Mouse (Mus musculus) liver, postnatal 0 days (tissue): Measurements from ENCODE around the gene Rbfox2. TPM values are rescaled to one million over a fixed set of nuclear protein-coding genes. Genes with fewer than 3 reads are reported as not detected.
A peak's percentile ranks its signal among the peaks of the same experiment; 100 is the strongest.

Experiments used
- ATAC-seq: fragments of 200-750 bp; cut with Nextera tagmentation; 2 replicates; pipeline ENCODE4 v1.8.0; 2017; ENCODE audit warnings: mild to moderate bottlenecking, moderate library complexity
- DNase-seq: peaks from one replicate; pipeline ENCODE4 v3.0.0-alpha.2; 2016
- H3K27ac ChIP-seq: fragments of 300-500 bp; sonication (generic); 2 replicates; pipeline ENCODE4 v1.5.1; 2014; ENCODE audit warnings: antibody characterized with exemption, moderate library complexity, mild to moderate bottlenecking, low read depth
- H3K27me3 ChIP-seq: fragments of 300-500 bp; sonication (generic); 2 replicates; pipeline ENCODE4 v1.6.1; 2014; ENCODE audit warnings: low read length, control low read depth, mixed read lengths; ENCODE audit not compliant: insufficient read depth
- H3K36me3 ChIP-seq: fragments of 300-500 bp; sonication (generic); replicated peaks from 2 replicates; pipeline ENCODE4 v1.6.1; 2014; ENCODE audit warnings: mild to moderate bottlenecking, control low read depth, low read length, moderate library complexity, mixed read lengths; ENCODE audit not compliant: insufficient read depth
- H3K4me1 ChIP-seq: fragments of 300-500 bp; sonication (generic); 2 replicates; pipeline ENCODE4 v1.6.1; 2014; ENCODE audit warnings: antibody characterized with exemption, mild to moderate bottlenecking, control low read depth; ENCODE audit not compliant: insufficient read depth
- H3K4me2 ChIP-seq: fragments of 300-500 bp; sonication (generic); 2 replicates; pipeline ENCODE4 v1.6.1; 2014; ENCODE audit warnings: low read depth, mild to moderate bottlenecking, low read length, moderate library complexity, mixed read lengths
- H3K4me3 ChIP-seq: fragments of 300-500 bp; sonication (generic); 2 replicates; pipeline ENCODE4 v1.5.1; 2014; ENCODE audit warnings: low read depth, low read length
- H3K9ac ChIP-seq: fragments of 300-500 bp; sonication (generic); replicated peaks from 2 replicates; pipeline ENCODE4 v1.6.1; 2014; ENCODE audit warnings: mild to moderate bottlenecking, moderate library complexity
- H3K9me3 ChIP-seq: fragments of 300-500 bp; sonication (generic); 2 replicates; pipeline ENCODE4 v1.6.1; 2016; ENCODE audit warnings: mild to moderate bottlenecking, control low read depth, low read length, mixed read lengths
- CTCF ChIP-seq: sonication (generic); IDR thresholded peaks from 2 replicates; pipeline ENCODE4 v1.5.1; 2016; ENCODE audit warnings: antibody characterized with exemption, low read depth
- EP300 ChIP-seq: IDR thresholded peaks from 2 replicates; pipeline ENCODE4 v1.6.1; 2016; ENCODE audit warnings: antibody characterized with exemption, low read depth, mild to moderate bottlenecking
- WGBS: fragments of 180-500 bp; shearing (Covaris S2); extraction: QIAGEN DNeasy Blood & Tissue Kit; methylation state at CpG from one replicate; pipeline ENCODE4 v1.1.7; 2014; ENCODE audit not compliant: insufficient replicate concordance; 5-methylcytosine and 5-hydroxymethylcytosine counted together
- polyA plus RNA-seq: library from polyadenylated mRNA; unstranded; fragments of >200 nt; fragmentation: Nextera tagmentation; extraction: Ambion mirVana; gene quantifications from 2 replicates; pipeline ENCODE4 v1.2.1, GENCODE M21; 2015

The Rbfox2 gene
- polyA plus RNA-seq, 1 experiment from 2014 or later = 6.9 TPM

DNA sequence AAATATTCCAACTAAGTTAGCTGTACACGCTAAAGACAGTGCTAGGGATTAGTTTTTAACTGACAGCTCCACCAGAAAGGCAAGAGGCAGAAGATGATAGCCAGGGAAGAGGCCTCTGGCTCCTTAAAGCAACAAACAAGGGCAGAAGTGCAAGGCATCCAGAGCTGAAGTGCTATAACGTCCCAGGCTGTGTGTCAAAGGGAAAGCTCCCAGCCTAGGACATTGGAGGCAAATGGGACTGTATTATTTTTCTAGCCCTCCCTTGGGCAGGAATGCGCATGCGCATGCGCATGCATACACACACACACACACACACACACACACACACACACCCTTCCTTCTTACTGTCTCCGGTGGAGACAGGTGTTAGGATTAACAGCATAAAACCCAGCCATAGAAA, 143.9 kb downstream of the Rbfox2 start:
- WGBS = 60% methylated on average over 6 of the region's 6 CpGs
- peaks cover 26% of the 10 kb centered on the region for H3K4me1 ChIP-seq
- H3K4me2 ChIP-seq = no peak overlapping the region
- ATAC-seq (no peak), DNase-seq (no peak)
- H3K4me3 ChIP-seq = no peak overlapping the region
- no peaks in the 10 kb centered on the region for H3K27me3 ChIP-seq
- H3K9ac ChIP-seq = no peak overlapping the region
- no peak overlapping the region for H3K27ac ChIP-seq
- H3K9me3 ChIP-seq = no peaks in the 10 kb centered on the region
- TF ChIP-seq EP300 (no peak), CTCF (no peak)
- H3K36me3 ChIP-seq = no peaks in the 10 kb centered on the region

DNA sequence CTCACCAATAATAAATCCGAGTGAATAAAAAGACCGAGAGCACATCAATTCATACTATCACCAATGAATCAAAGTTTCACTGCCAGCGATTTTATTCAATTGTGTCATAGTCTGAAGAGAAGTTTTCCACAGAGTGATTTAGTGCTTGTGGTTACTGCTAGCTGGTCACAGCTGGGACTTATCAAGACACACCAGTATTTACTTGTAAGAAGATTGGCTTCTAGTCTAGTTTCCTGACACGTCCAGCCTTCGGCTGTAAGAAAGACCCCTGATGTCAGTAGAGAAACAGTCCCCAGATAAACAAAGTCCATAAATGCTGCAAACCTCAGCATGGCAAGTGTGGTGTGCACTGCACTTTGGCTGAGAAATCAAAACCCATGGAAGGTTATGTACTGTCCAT, 145.4 kb downstream of the Rbfox2 start:
- H3K4me2 ChIP-seq = no peak overlapping the region
- H3K36me3 ChIP-seq = no peaks in the 10 kb centered on the region; the same call in 1 of the 2 replicates
- no peak overlapping the region for H3K9ac ChIP-seq
- 49% methylated on average over 5 of the region's 5 CpGs for WGBS
- no peaks in the 10 kb centered on the region for H3K9me3 ChIP-seq
- H3K27me3 ChIP-seq = no peaks in the 10 kb centered on the region
- no peak overlapping the region for H3K4me3 ChIP-seq
- TF ChIP-seq EP300 (no peak), CTCF (no peak)
- DNase-seq (no peak), ATAC-seq (no peak)
- peaks cover 27% of the 10 kb centered on the region for H3K4me1 ChIP-seq
- H3K27ac ChIP-seq = no peak overlapping the region

DNA sequence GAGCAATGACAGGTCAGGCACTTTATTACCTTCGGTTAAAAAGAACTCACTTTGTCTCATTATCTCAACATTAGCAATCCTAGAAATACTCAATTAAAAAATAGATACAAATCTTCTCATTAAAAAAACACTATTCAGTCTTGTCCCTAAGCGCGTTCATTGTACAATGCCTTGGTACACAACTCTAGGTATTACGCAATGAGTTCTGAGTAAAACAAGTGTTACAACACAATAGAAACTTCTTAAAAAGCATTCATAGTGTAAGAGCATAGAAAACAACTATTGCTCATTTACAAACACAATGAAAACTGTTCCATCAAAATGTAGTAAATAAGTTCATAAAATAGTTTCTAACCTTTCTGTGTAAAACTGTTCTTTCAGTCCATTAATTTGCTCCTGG, 146.0 kb downstream of the Rbfox2 start:
- no peak overlapping the region for H3K4me3 ChIP-seq
- TF ChIP-seq EP300 (no peak), CTCF (no peak)
- ATAC-seq = no peak
- H3K4me2 ChIP-seq = no peak overlapping the region
- peaks cover 25% of the 10 kb centered on the region for H3K4me1 ChIP-seq
- H3K27ac ChIP-seq = no peak overlapping the region
- no peak for DNase-seq
- H3K9ac ChIP-seq = no peak overlapping the region
- no peaks in the 10 kb centered on the region for H3K9me3 ChIP-seq
- 60% methylated on average over 4 of the region's 4 CpGs for WGBS
- no peaks in the 10 kb centered on the region for H3K27me3 ChIP-seq
- no peaks in the 10 kb centered on the region; the same call in 1 of the 2 replicates for H3K36me3 ChIP-seq

DNA sequence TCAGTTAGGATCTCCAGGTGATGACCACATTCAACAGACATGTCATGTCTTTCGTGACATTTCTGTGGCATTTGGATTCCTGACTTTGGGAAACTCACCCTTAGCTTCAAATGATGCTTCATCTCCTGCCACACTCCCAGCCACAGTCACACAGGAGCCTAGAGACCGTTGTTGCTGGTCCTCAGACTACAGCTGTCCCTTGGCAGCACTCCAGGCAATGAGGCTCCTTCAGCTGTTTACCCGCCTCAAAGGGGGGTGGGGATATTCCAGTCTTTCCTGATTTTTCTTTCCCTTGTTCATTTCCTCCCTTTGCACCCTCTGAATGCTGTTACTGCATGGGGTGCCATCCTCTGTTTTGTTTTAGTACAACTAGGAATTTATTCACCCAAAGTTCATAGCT, 150.3 kb downstream of the Rbfox2 start:
- no peaks in the 10 kb centered on the region for H3K27me3 ChIP-seq
- ATAC-seq = no peak
- no peak overlapping the region for H3K4me2 ChIP-seq
- no peak overlapping the region for H3K27ac ChIP-seq
- no peaks in the 10 kb centered on the region for H3K9me3 ChIP-seq
- no peak overlapping the region for H3K4me3 ChIP-seq
- peak; percentile 47 for DNase-seq
- TF ChIP-seq CTCF = no peak
- TF ChIP-seq EP300 = no peak
- no peak overlapping the region for H3K9ac ChIP-seq
- peaks cover 14% of the 10 kb centered on the region; the same call in 1 of the 2 replicates for H3K4me1 ChIP-seq
- WGBS = 47% methylated on average over 3 of the region's 3 CpGs
- no peaks in the 10 kb centered on the region; the same call in 1 of the 2 replicates for H3K36me3 ChIP-seq

DNA sequence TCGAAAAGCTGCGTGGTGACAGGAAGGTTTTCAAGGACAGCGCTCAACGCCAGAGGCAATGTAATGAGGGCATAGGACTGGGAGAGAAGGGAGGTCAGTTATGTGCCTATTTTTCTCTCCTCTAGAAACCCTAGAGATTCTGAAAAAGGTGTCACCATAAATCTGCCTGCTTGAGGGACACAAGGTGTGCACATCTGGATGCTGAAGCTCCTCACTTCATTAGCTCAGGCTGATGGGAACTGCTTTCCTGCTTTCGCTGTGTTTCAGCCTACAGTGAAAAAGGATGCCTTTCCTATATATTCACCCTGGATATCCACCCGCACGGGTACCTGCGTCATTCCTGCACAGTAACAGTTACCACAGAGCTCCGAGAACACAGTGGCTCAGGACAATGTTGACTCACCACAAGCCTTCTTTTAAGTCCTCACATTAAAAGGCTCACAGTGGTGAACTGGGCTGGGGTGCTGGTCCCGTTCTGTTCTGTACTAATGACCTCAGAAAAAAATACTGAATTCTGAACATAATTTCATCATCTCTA, 152.5 kb downstream of the Rbfox2 start:
- 54% methylated on average over 10 of the region's 10 CpGs for WGBS
- Histone ChIP-seq H3K36me3 (no peaks in the 10 kb centered on the region; the same call in 1 of the 2 replicates), H3K27ac (peak overlapping the region; percentile 83; the same call in 1 of the 2 replicates), H3K9me3 (no peaks in the 10 kb centered on the region), H3K4me2 (no peak overlapping the region), H3K4me1 (peaks cover 10% of the 10 kb centered on the region), H3K4me3 (no peak overlapping the region), H3K9ac (no peak overlapping the region), H3K27me3 (no peaks in the 10 kb centered on the region)
- ATAC-seq (peak; percentile 71), DNase-seq (peak; percentile 20)
- TF ChIP-seq EP300 = no peak; the same call in 1 of the 2 replicates
- no peak for TF ChIP-seq CTCF

DNA sequence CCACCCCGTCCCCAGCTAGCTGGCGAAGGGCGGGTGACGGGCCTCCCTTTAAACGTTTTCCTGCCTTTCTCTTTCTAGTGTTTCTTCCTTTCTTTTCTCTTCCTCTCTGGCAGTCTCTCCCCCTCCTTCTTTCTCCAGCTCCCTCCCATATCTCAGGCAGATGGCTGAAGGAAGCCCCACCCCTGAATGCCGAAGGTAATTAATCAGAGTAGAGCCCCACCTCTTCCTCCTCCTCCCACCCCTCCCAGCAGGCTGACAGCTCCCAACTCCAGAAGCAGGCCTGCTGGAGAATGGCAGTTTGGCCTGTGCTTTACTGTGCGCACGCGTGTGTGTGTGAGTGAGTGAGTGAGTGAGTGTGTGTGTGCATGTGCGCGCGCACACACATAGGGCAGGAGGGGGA, 153.2 kb downstream of the Rbfox2 start:
- DNase-seq = peak; percentile 61
- peak overlapping the region; percentile 83 for H3K27ac ChIP-seq
- WGBS = 7% methylated on average over 12 of the region's 12 CpGs

More for the DNA sequence above, 153.2 kb downstream of the Rbfox2 start:
- peak; percentile 79 for ATAC-seq
- H3K36me3 ChIP-seq = no peaks in the 10 kb centered on the region; the same call in 1 of the 2 replicates
- H3K9me3 ChIP-seq = no peaks in the 10 kb centered on the region
- H3K27me3 ChIP-seq = no peaks in the 10 kb centered on the region
- H3K4me3 ChIP-seq = peak overlapping the region; percentile 42
- H3K9ac ChIP-seq = peak overlapping the region; percentile 23; the same call in 1 of the 2 replicates
- TF ChIP-seq CTCF (no peak; the same call in 1 of the 2 replicates), EP300 (no peak)
- peaks cover 17% of the 10 kb centered on the region for H3K4me1 ChIP-seq
- peak overlapping the region; percentile 70 for H3K4me2 ChIP-seq
